Mouse (Mus musculus): ENCODE measurements around the gene Pid1. TPM values are rescaled to one million over a fixed set of nuclear protein-coding genes. Genes with fewer than 3 reads are reported as not detected.
A peak's percentile ranks its signal among the peaks of the same experiment; 100 is the strongest.

Gene Pid1
- polyA plus RNA-seq, 1 experiment from 2014 or later: 143 TPM

GRCm38 (mm10) chr1:84079566-84079965 is 284.4 kb downstream of the Pid1 start:
- no peak overlapping the region for H3K9ac ChIP-seq
- peak; percentile 63; the same call in 1 of the 2 replicates for ATAC-seq (ENCODE audit: low read depth)
- no peak overlapping the region for H3K4me2 ChIP-seq
- H3K4me3 ChIP-seq: no peak overlapping the region
- H3K36me3 ChIP-seq: peaks cover 4% of the 10 kb centered on the region; the same call in 1 of the 2 replicates
- H3K27me3 ChIP-seq: no peaks in the 10 kb centered on the region
- H3K4me1 ChIP-seq (replicated peaks): 0 out of 2 replicates have a peak, but pooled peaks cover 11% of the 10 kb centered on the region
- H3K9me3 ChIP-seq: no peaks in the 10 kb centered on the region
- 44% methylated on average over 8 of the region's 8 CpGs for WGBS
- H3K27ac ChIP-seq (replicated peaks): peak overlapping the region; percentile 59; the same call in 1 of the 2 replicates

- no peak overlapping the region for H3K4me2 ChIP-seq
- no peak for ATAC-seq (ENCODE audit: low read depth)
- H3K9me3 ChIP-seq: no peaks in the 10 kb centered on the region
- peaks cover 4% of the 10 kb centered on the region; the same call in 1 of the 2 replicates for H3K36me3 ChIP-seq
- WGBS: 67% methylated on average over 1 of the region's 1 CpGs
- H3K9ac ChIP-seq: no peak overlapping the region
- H3K4me1 ChIP-seq (replicated peaks): peaks cover 26% of the 10 kb centered on the region
- no peak overlapping the region for H3K4me3 ChIP-seq
- H3K27me3 ChIP-seq: no peaks in the 10 kb centered on the region
- no peak overlapping the region for H3K27ac ChIP-seq (replicated peaks)
Measured at GRCm38 (mm10) chr1:84077023-84077422, 287.0 kb downstream of the Pid1 start.

GRCm38 (mm10) chr1:84056884-84057630 is 306.9 kb downstream of the Pid1 start:
- no peak overlapping the region for H3K27ac ChIP-seq (replicated peaks)
- H3K4me1 ChIP-seq (replicated peaks): peaks cover 25% of the 10 kb centered on the region

GRCm38 (mm10) chr1:84056306-84056705 is 307.7 kb downstream of the Pid1 start:
- no peak overlapping the region for H3K9ac ChIP-seq
- H3K4me3 ChIP-seq: no peak overlapping the region
- H3K27me3 ChIP-seq: no peaks in the 10 kb centered on the region
- no peak for ATAC-seq (ENCODE audit: low read depth)
- H3K4me1 ChIP-seq (replicated peaks): peaks cover 33% of the 10 kb centered on the region
- WGBS: 68% methylated on average over 1 of the region's 1 CpGs
- no peaks in the 10 kb centered on the region for H3K36me3 ChIP-seq
- no peak overlapping the region for H3K4me2 ChIP-seq
- H3K27ac ChIP-seq (replicated peaks): no peak overlapping the region
- no peaks in the 10 kb centered on the region for H3K9me3 ChIP-seq

More at GRCm38 (mm10) chr1:84056884-84057630, 306.9 kb downstream of the Pid1 start:
- Histone ChIP-seq H3K36me3 (no peaks in the 10 kb centered on the region), H3K4me3 (no peak overlapping the region), H3K9me3 (no peaks in the 10 kb centered on the region), H3K4me2 (no peak overlapping the region), H3K9ac (no peak overlapping the region), H3K27me3 (no peaks in the 10 kb centered on the region)
- WGBS: 72% methylated on average over 5 of the region's 5 CpGs
- ATAC-seq (ENCODE audit: low read depth): no peak

GRCm38 (mm10) chr1:84025746-84026145 is 338.2 kb downstream of the Pid1 start:
- Histone ChIP-seq H3K27ac (replicated peaks) (no peak overlapping the region), H3K9me3 (no peaks in the 10 kb centered on the region), H3K27me3 (no peaks in the 10 kb centered on the region), H3K4me1 (replicated peaks) (no peaks in the 10 kb centered on the region), H3K4me2 (no peak overlapping the region), H3K4me3 (no peak overlapping the region), H3K36me3 (no peaks in the 10 kb centered on the region), H3K9ac (no peak overlapping the region)
- ATAC-seq (ENCODE audit: low read depth): no peak
- WGBS: 92% methylated on average over 1 of the region's 1 CpGs

- Histone ChIP-seq H3K36me3 (no peaks in the 10 kb centered on the region), H3K27ac (replicated peaks) (no peak overlapping the region), H3K4me3 (no peak overlapping the region), H3K4me2 (no peak overlapping the region), H3K9me3 (no peaks in the 10 kb centered on the region), H3K27me3 (no peaks in the 10 kb centered on the region), H3K4me1 (replicated peaks) (no peaks in the 10 kb centered on the region), H3K9ac (no peak overlapping the region)
- no peak for ATAC-seq (ENCODE audit: low read depth)
- WGBS: 76% methylated on average over 4 of the region's 4 CpGs
Measured at GRCm38 (mm10) chr1:84012871-84013375, 351.1 kb downstream of the Pid1 start.

GRCm38 (mm10) chr1:84002630-84003029 is 361.4 kb downstream of the Pid1 start:
- Histone ChIP-seq H3K36me3 (no peaks in the 10 kb centered on the region), H3K4me2 (no peak overlapping the region), H3K4me1 (replicated peaks) (no peaks in the 10 kb centered on the region), H3K4me3 (no peak overlapping the region), H3K9me3 (no peaks in the 10 kb centered on the region), H3K27ac (replicated peaks) (no peak overlapping the region), H3K9ac (no peak overlapping the region), H3K27me3 (no peaks in the 10 kb centered on the region)
- WGBS: 92% methylated on average over 4 of the region's 4 CpGs
- no peak for ATAC-seq (ENCODE audit: low read depth)

Small RNAs within 50 kb of the gene (microRNA-seq; reads per million reads assigned to microRNA genes)
- gene Mir6353: not detected

All from neural tube, embryonic 13.5 days (tissue).